Mouse (Mus musculus) CH12.LX (cell line): Measurements from ENCODE around the gene Timm22. TPM values are rescaled to one million over a fixed set of nuclear protein-coding genes. Genes with fewer than 3 reads are reported as not detected.

Source experiments
- DNase-seq: peaks from one replicate; pipeline ENCODE4 v3.0.0-alpha.2; 2013; ENCODE audit errors: extremely low read depth
- H3K27ac ChIP-seq: 2 replicates; pipeline ENCODE4 v1.5.1; 2012; ENCODE audit warnings: low read depth, mild to moderate bottlenecking, control low read depth, moderate library complexity; ENCODE audit not compliant: insufficient read depth
- H3K27me3 ChIP-seq: replicated peaks from 2 replicates; pipeline ENCODE3; 2012; ENCODE audit warnings: inconsistent platforms
- H3K36me3 ChIP-seq, 2 experiments: replicated peaks in 1 of 2; 2 replicates each; pipeline versions ENCODE3 to v1.6.1; 2012; ENCODE audit warnings: inconsistent platforms in 1 of 2, low read length in 1 of 2, mild to moderate bottlenecking in 1 of 2, mixed read lengths in 1 of 2, moderate library complexity in 1 of 2; ENCODE audit not compliant: control insufficient read depth in 1 of 2, insufficient read depth in 1 of 2
- H3K4me1 ChIP-seq, 2 experiments: 2 replicates each; pipeline ENCODE4 v1.6.1; 2012; ENCODE audit warnings: inconsistent platforms in 1 of 2, moderate library complexity in 1 of 2; ENCODE audit not compliant: insufficient read depth in 2 of 2, control insufficient read depth in 1 of 2
- H3K4me2 ChIP-seq: 2 replicates; pipeline ENCODE4 v1.6.1; 2012; ENCODE audit warnings: low read depth, mild to moderate bottlenecking, control low read depth; ENCODE audit not compliant: poor library complexity, insufficient read depth, severe bottlenecking
- H3K4me3 ChIP-seq, 3 experiments: fragments of 150-350 bp in 1 of 3; sonication (generic) in 1 of 3; replicated peaks in 1 of 3; 2 replicates each; pipeline versions ENCODE3 to v1.5.1; 2011 to 2012; ENCODE audit warnings: low read depth in 2 of 3, low read length in 2 of 3, mild to moderate bottlenecking in 2 of 3, moderate library complexity in 2 of 3, control low read depth in 1 of 3, improper control_type of control experiment in 1 of 3, inconsistent platforms in 1 of 3, mixed read lengths in 1 of 3; ENCODE audit not compliant: poor library complexity in 1 of 3
- H3K79me2 ChIP-seq: replicated peaks from 2 replicates; pipeline ENCODE4 v1.6.1; 2012; ENCODE audit warnings: mild to moderate bottlenecking, moderate library complexity; ENCODE audit not compliant: control insufficient read depth, poor library complexity, insufficient read depth, severe bottlenecking; ENCODE audit errors: extremely low read depth
- H3K9ac ChIP-seq: 2 replicates; pipeline ENCODE4 v1.6.1; 2012; ENCODE audit warnings: low read depth, mild to moderate bottlenecking, control low read depth, moderate library complexity; ENCODE audit not compliant: insufficient read depth
- H3K9me3 ChIP-seq: replicated peaks from 2 replicates; pipeline ENCODE3; 2012; ENCODE audit warnings: low read length, inconsistent platforms, mixed read lengths
- CHD2 ChIP-seq: IDR thresholded peaks from 2 replicates; pipeline ENCODE4 v1.6.1; 2011; ENCODE audit warnings: low read length, improper control_type of control experiment
- ETS1 ChIP-seq: conservative IDR thresholded peaks from 2 replicates; pipeline ENCODE4 v1.6.1; 2012; ENCODE audit warnings: low read depth, mild to moderate bottlenecking, inconsistent platforms, low read length, improper control_type of control experiment, moderate library complexity
- GABPA ChIP-seq: IDR thresholded peaks from 2 replicates; pipeline ENCODE4 v1.6.1; 2012; ENCODE audit warnings: low read depth, low read length, improper control_type of control experiment, inconsistent platforms; ENCODE audit not compliant: insufficient replicate concordance
- HCFC1 ChIP-seq: IDR thresholded peaks from 2 replicates; pipeline ENCODE4 v1.6.1; 2012; ENCODE audit warnings: low read depth, mild to moderate bottlenecking, inconsistent platforms, low read length, improper control_type of control experiment
- IRF4 ChIP-seq: IDR thresholded peaks from 2 replicates; pipeline ENCODE4 v1.6.1; 2014; ENCODE audit warnings: low read depth, mild to moderate bottlenecking, inconsistent platforms, low read length, improper control_type of control experiment
- JUN ChIP-seq: IDR thresholded peaks from 2 replicates; pipeline ENCODE4 v1.6.1; 2011; ENCODE audit warnings: low read depth, mild to moderate bottlenecking, low read length, improper control_type of control experiment, moderate library complexity; ENCODE audit not compliant: insufficient read depth
- JUND ChIP-seq: conservative IDR thresholded peaks from 2 replicates; pipeline ENCODE4 v1.6.1; 2011; ENCODE audit warnings: low read depth, low read length, improper control_type of control experiment
- KAT2A ChIP-seq: IDR thresholded peaks from 2 replicates; pipeline ENCODE4 v1.6.1; 2012; ENCODE audit warnings: low read length, improper control_type of control experiment, inconsistent platforms; ENCODE audit not compliant: insufficient replicate concordance
- MAFK ChIP-seq: IDR thresholded peaks from 2 replicates; pipeline ENCODE4 v1.6.1; 2011; ENCODE audit warnings: low read length, improper control_type of control experiment; ENCODE audit not compliant: insufficient replicate concordance
- MAZ ChIP-seq: IDR thresholded peaks from 2 replicates; pipeline ENCODE4 v1.6.1; 2012; ENCODE audit warnings: low read depth, mild to moderate bottlenecking, inconsistent platforms, low read length, improper control_type of control experiment, moderate library complexity
- MEF2A ChIP-seq: IDR thresholded peaks from 2 replicates; pipeline ENCODE4 v1.6.1; 2014; ENCODE audit warnings: low read depth, mild to moderate bottlenecking, inconsistent platforms, low read length, improper control_type of control experiment, borderline replicate concordance
- MYC ChIP-seq: IDR thresholded peaks from 2 replicates; pipeline ENCODE4 v1.6.1; 2011; ENCODE audit warnings: low read depth, mild to moderate bottlenecking, improper control_type of control experiment, low read length
- NRF1 ChIP-seq: IDR thresholded peaks from 2 replicates; pipeline ENCODE4 v1.6.1; 2014; ENCODE audit warnings: low read depth, mild to moderate bottlenecking, inconsistent platforms, low read length, improper control_type of control experiment, moderate library complexity
- PAX5 ChIP-seq: IDR thresholded peaks from 2 replicates; pipeline ENCODE4 v1.6.1; 2012; ENCODE audit warnings: low read length, inconsistent platforms, mixed read lengths
- RAD21 ChIP-seq: IDR thresholded peaks from 2 replicates; pipeline ENCODE4 v1.6.1; 2011; ENCODE audit warnings: low read depth, mild to moderate bottlenecking, low read length, improper control_type of control experiment, moderate library complexity
- RCOR1 ChIP-seq: conservative IDR thresholded peaks from 2 replicates; pipeline ENCODE4 v1.6.1; 2012; ENCODE audit warnings: low read depth, mild to moderate bottlenecking, inconsistent platforms, low read length, improper control_type of control experiment
- SIN3A ChIP-seq: IDR thresholded peaks from 2 replicates; pipeline ENCODE4 v1.6.1; 2012; ENCODE audit warnings: low read length, improper control_type of control experiment, inconsistent platforms
- SMC3 ChIP-seq: IDR thresholded peaks from 2 replicates; pipeline ENCODE4 v1.6.1; 2011; ENCODE audit warnings: low read depth, low read length, improper control_type of control experiment
- TCF12 ChIP-seq: IDR thresholded peaks from 2 replicates; pipeline ENCODE4 v1.6.1; 2014; ENCODE audit warnings: low read depth, mild to moderate bottlenecking, inconsistent platforms, low read length, improper control_type of control experiment
- UBTF ChIP-seq: IDR thresholded peaks from 2 replicates; pipeline ENCODE4 v1.6.1; 2012; ENCODE audit warnings: low read depth, mild to moderate bottlenecking, inconsistent platforms, low read length, improper control_type of control experiment, moderate library complexity
- USF1 ChIP-seq: IDR thresholded peaks from 2 replicates; pipeline ENCODE4 v1.6.1; 2014; ENCODE audit warnings: low read depth, mild to moderate bottlenecking, inconsistent platforms, low read length, improper control_type of control experiment
- USF2 ChIP-seq: conservative IDR thresholded peaks from 2 replicates; pipeline ENCODE4 v1.6.1; 2011; ENCODE audit warnings: low read depth, low read length, improper control_type of control experiment
- ZC3H11A ChIP-seq: IDR thresholded peaks from 2 replicates; pipeline ENCODE4 v1.6.1; 2012; ENCODE audit warnings: low read depth, mild to moderate bottlenecking, inconsistent platforms, low read length, improper control_type of control experiment
- dilution Hi-C: fragments of 300-500 bp; cut with MboI; formaldehyde crosslinking; loops from 2 replicates; pipeline ENCODE4 v1.14.3; 2020; ENCODE audit warnings: low sequenced_read_pairs; ENCODE audit not compliant: extremely low pct_unique_long_range_greater_than_20kb, extremely low pct_ligation_motif_present
- in situ Hi-C: fragments of 300-500 bp; cut with MboI; formaldehyde crosslinking; loops from 3 replicates; pipeline ENCODE4 v1.14.3; 2019; ENCODE audit warnings: low sequenced_read_pairs, low pct_ligation_motif_present, low pct_unique_long_range_greater_than_20kb, mixed read lengths
- polyA plus RNA-seq: library from polyadenylated mRNA; unstranded; fragments of >175 nt; gene quantifications from 2 replicates; pipeline ENCODE4 v1.2.1, GENCODE M21; 2012; ENCODE audit warnings: low read depth; ENCODE audit not compliant: insufficient read length
- total RNA-seq, 2 experiments: library from RNA; depleted of rRNA; stranded (reverse); fragments of 300-350 nt in 1 of 2; fragments of >200 nt in 1 of 2; gene quantifications; 2 replicates each; pipeline ENCODE4 v1.2.3; 2012 to 2014

The Timm22 gene
- total and polyA plus RNA-seq, 3 experiments: 44.6 to 81.4 (median 53.8) TPM

- Histone ChIP-seq H3K9ac (no peak overlapping the region), H3K27me3 (no peaks in the 10 kb centered on the region), H3K79me2 (no peaks in the 10 kb centered on the region), H3K27ac (no peak overlapping the region), H3K9me3 (no peaks in the 10 kb centered on the region), H3K4me1 (0 out of 4 replicates have a peak, but pooled peaks cover 1 to 2% of the 10 kb centered on the region in 2 experiments), H3K4me2 (no peak overlapping the region), H3K36me3 (peaks cover 0 to 3% of the 10 kb centered on the region in 2 experiments), H3K4me3 (no peak overlapping the region)
- in situ Hi-C loops: no loop called here
- DNase-seq: no peak
- dilution Hi-C loops: no loop called here
- no peak for TF ChIP-seq NRF1
- TF ChIP-seq TCF12: no peak
- TF ChIP-seq MAZ: no peak
- no peak for TF ChIP-seq KAT2A
- no peak for TF ChIP-seq HCFC1
- TF ChIP-seq SIN3A: no peak
- TF ChIP-seq JUND: no peak
- TF ChIP-seq UBTF: no peak
- no peak for TF ChIP-seq JUN
- TF ChIP-seq MYC: no peak
- TF ChIP-seq MAFK: no peak
- no peak for TF ChIP-seq SMC3
- TF ChIP-seq USF1: no peak
- no peak for TF ChIP-seq CHD2
Measured at GRCm38 (mm10) chr11:76360255-76360654, 46.5 kb upstream of the Timm22 start.

GRCm38 (mm10) chr11:76361422-76361821 is 45.3 kb upstream of the Timm22 start:
- Histone ChIP-seq H3K27me3 (no peaks in the 10 kb centered on the region), H3K4me2 (no peak overlapping the region), H3K4me1 (0 out of 4 replicates have a peak, but pooled peaks cover 0 to 2% of the 10 kb centered on the region in 2 experiments), H3K9me3 (no peaks in the 10 kb centered on the region), H3K36me3 (peaks cover 0 to 3% of the 10 kb centered on the region in 2 experiments), H3K4me3 (no peak overlapping the region), H3K9ac (no peak overlapping the region), H3K79me2 (no peaks in the 10 kb centered on the region), H3K27ac (no peak overlapping the region)
- TF ChIP-seq GABPA (no peak), RCOR1 (no peak), ZC3H11A (no peak), USF2 (no peak), ETS1 (no peak), IRF4 (no peak), NRF1 (no peak), RAD21 (no peak), MEF2A (no peak), SMC3 (no peak), PAX5 (no peak)
- dilution Hi-C loops (no loop called here), in situ Hi-C loops (no loop called here)
- no peak for DNase-seq
